Mouse (Mus musculus) forebrain, embryonic 13.5 days (tissue): Measurements from ENCODE around the gene Daw1. TPM values are rescaled to one million over a fixed set of nuclear protein-coding genes. Genes with fewer than 3 reads are reported as not detected.
A peak's percentile ranks its signal among the peaks of the same experiment; 100 is the strongest.

ENCODE experiments used
- ATAC-seq: fragments of 200-750 bp; cut with Nextera tagmentation; 2 replicates; pipeline ENCODE4 v1.8.0; 2017
- H3K27ac ChIP-seq: fragments of 300-500 bp; sonication (generic); 2 replicates; pipeline ENCODE4 v1.5.1; 2015; ENCODE audit warnings: inconsistent platforms, mild to moderate bottlenecking, moderate library complexity
- H3K27me3 ChIP-seq: fragments of 300-500 bp; sonication (generic); 2 replicates; pipeline ENCODE4 v1.6.1; 2015; ENCODE audit warnings: mild to moderate bottlenecking, inconsistent platforms
- H3K36me3 ChIP-seq: fragments of 300-500 bp; sonication (generic); 2 replicates; pipeline ENCODE4 v1.6.1; 2015; ENCODE audit warnings: mild to moderate bottlenecking, inconsistent platforms; ENCODE audit not compliant: poor library complexity, severe bottlenecking
- H3K4me1 ChIP-seq: fragments of 300-500 bp; sonication (generic); 2 replicates; pipeline ENCODE4 v1.6.1; 2015; ENCODE audit warnings: inconsistent platforms
- H3K4me2 ChIP-seq: fragments of 300-500 bp; sonication (generic); 2 replicates; pipeline ENCODE4 v1.6.1; 2015; ENCODE audit warnings: inconsistent platforms, mild to moderate bottlenecking, moderate library complexity
- H3K4me3 ChIP-seq: fragments of 300-500 bp; sonication (generic); 2 replicates; pipeline ENCODE4 v1.5.1; 2015; ENCODE audit warnings: mild to moderate bottlenecking, inconsistent platforms
- H3K9ac ChIP-seq: fragments of 300-500 bp; sonication (generic); 2 replicates; pipeline ENCODE4 v1.6.1; 2015; ENCODE audit warnings: mild to moderate bottlenecking, inconsistent platforms
- H3K9me3 ChIP-seq: fragments of 300-500 bp; sonication (generic); replicated peaks from 2 replicates; pipeline ENCODE4 v1.6.1; 2016; ENCODE audit warnings: inconsistent platforms
- WGBS: fragments of 180-500 bp; shearing (Covaris S2); methylation state at CpG from one replicate; pipeline ENCODE4 v1.1.7; 2015; 5-methylcytosine and 5-hydroxymethylcytosine counted together
- polyA plus RNA-seq: library from polyadenylated mRNA; unstranded; fragments of >200 nt; fragmentation: Nextera tagmentation; extraction: Ambion mirVana; gene quantifications from 2 replicates; pipeline ENCODE4 v1.2.1, GENCODE M21; 2015

Daw1 gene
- 0.54 and 0.89 TPM in 2 replicates for polyA plus RNA-seq

DNA sequence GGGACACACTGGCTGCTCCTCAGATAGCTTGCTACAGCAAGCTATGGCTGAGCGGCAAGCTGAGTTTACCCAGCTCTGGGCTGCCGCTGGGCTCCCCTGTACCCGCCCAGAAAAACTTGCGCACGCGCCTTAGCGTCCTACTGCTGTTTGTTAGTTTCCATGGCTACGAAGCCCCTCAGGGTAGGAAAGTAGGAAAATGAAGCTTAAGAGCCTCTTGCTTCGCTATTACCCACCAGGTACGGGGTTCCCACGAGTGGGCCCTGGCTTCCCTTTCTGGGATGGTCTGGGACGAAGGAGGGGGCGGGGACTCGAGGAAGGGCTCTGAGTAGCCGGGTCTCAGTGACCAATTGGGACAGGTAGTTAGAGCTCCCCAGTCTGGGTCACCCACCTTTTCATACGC, at the start of gene Daw1:
TSS of gene Daw1 (plus strand) at position 150 of the 400 bp plus-strand sequence.
- Histone ChIP-seq H3K27me3 (no peaks in the 10 kb centered on the region), H3K27ac (no peak within 1 kb of the TSS), H3K9me3 (no peaks in the 10 kb centered on the region), H3K9ac (peak within 1 kb of the TSS; percentile 43), H3K4me3 (peak within 1 kb of the TSS; percentile 47), H3K4me2 (peak within 1 kb of the TSS; percentile 74), H3K36me3 (no peaks in the 10 kb centered on the region), H3K4me1 (no peaks in the 10 kb centered on the region)
- peak; percentile 99 for ATAC-seq
- WGBS = 0% methylated on average over 16 of the region's 16 CpGs

DNA sequence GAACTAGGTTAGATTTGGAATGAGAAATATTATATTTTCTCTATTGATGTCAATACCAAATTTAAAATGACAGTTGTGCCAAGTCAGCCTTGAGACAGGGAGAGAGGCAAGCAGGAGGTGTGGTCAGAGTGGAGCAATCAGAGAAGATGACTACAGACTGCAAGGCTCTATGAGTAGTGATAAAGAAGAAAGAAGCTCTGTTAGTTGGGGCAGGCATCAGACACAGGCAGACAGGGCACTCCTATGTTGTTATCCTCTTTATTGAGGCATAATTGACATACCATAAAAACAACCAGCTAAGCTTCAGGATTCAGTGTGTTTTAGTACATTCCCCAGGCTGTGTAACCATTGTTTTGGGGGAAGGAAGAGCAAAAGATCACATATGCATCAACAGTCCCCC, 48.6 kb upstream of the Daw1 start:
- Histone ChIP-seq H3K4me2 (no peak overlapping the region), H3K9ac (no peak overlapping the region), H3K36me3 (no peaks in the 10 kb centered on the region), H3K4me3 (no peak overlapping the region), H3K27ac (no peak overlapping the region), H3K27me3 (no peaks in the 10 kb centered on the region), H3K4me1 (no peaks in the 10 kb centered on the region), H3K9me3 (no peaks in the 10 kb centered on the region)
- ATAC-seq = no peak

DNA sequence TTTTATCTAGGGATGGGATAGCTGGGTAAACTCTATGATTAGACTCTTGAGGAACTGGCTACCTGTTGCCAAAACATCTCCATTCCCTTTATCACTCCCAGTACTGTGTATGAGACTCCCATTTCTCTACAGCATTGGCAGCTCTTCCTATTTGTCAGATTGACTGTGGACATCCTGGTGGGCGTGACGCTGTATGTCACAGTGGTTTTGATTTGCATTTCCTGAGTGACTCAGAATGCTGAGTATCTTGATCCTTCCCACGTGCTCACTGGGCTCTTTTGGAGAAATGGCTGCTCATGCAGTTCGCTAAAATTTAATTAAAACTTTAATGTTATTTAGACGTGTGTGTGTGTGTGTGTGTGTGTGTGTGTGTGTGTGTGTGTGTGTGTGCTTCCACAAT, 47.8 kb upstream of the Daw1 start:
- ATAC-seq = no peak
- H3K4me2 ChIP-seq = no peak overlapping the region

DNA sequence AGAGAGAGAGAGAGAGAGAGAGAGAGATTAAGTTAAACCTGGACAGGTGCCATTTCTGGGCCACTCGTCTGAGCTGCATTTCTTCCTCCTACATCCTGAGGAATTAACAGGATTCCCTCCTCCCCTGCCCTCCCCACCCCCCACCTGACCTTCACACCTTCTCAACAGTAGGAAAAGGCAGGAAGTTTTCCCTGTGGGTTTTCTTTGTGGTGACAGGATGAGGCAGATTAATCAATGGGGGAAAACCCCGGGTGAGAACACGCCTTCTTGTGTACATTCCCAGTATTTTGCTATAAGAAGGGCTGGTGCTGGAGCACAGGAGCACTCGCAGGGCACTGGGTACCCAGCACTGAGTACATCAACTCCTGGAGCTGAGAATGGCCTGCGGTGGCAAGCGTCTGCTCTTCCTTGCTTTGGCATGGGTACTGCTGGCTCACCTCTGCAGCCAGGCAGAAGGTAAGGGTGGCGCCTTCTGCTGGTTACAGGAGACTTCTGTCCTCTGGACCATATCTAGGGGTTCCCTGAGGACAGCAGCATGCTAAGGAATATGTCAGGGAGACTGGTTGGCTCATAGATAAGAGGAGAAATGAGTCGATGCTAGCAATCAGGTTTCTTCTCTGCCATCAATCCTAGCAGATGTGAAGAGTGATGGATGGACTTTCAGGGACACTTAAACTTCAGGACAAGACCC, 43.0 kb upstream of the Daw1 start, which contains the start of gene Ccl20:
TSS of gene Ccl20 (plus strand) at position 320 of the 691 bp plus-strand sequence.
- no peak within 1 kb of the TSS for H3K4me2 ChIP-seq
- 56% methylated on average over 8 of the region's 8 CpGs for WGBS
- no peak within 1 kb of the TSS for H3K9ac ChIP-seq
- no peak within 1 kb of the TSS for H3K4me3 ChIP-seq
- no peaks in the 10 kb centered on the region for H3K27me3 ChIP-seq
- H3K9me3 ChIP-seq = no peaks in the 10 kb centered on the region
- no peaks in the 10 kb centered on the region for H3K36me3 ChIP-seq
- no peak for ATAC-seq
- H3K4me1 ChIP-seq = no peaks in the 10 kb centered on the region
- H3K27ac ChIP-seq = no peak within 1 kb of the TSS

More for the DNA sequence above, 47.8 kb upstream of the Daw1 start:
- 84% methylated on average over 5 of the region's 5 CpGs for WGBS
- Histone ChIP-seq H3K27me3 (no peaks in the 10 kb centered on the region), H3K9ac (no peak overlapping the region), H3K4me3 (no peak overlapping the region), H3K4me1 (no peaks in the 10 kb centered on the region), H3K9me3 (no peaks in the 10 kb centered on the region), H3K27ac (no peak overlapping the region), H3K36me3 (no peaks in the 10 kb centered on the region)

DNA sequence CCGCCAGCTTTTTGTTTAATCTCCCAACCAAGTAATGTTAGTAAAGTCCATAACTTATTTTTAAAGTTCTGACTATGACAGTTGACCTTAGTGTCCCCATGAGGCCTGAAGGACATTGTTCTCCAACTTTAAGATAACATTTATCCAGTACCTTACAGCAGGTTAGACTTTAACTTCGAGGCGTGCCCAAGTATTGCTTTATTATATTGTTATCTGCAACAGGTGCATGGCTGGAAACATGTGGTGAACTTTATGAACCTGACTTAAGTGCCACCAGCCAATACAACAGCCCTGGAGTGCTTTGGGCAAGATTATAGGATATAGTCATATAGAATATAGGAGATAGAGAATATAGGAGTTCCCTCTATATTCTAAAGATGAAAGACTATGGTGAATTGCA, 42.3 kb upstream of the Daw1 start:
- no peak overlapping the region for H3K9ac ChIP-seq
- no peaks in the 10 kb centered on the region for H3K9me3 ChIP-seq
- no peaks in the 10 kb centered on the region for H3K36me3 ChIP-seq
- no peak for ATAC-seq
- H3K4me2 ChIP-seq = no peak overlapping the region
- H3K27ac ChIP-seq = no peak overlapping the region
- no peaks in the 10 kb centered on the region for H3K27me3 ChIP-seq
- 93% methylated on average over 3 of the region's 3 CpGs for WGBS
- H3K4me1 ChIP-seq = no peaks in the 10 kb centered on the region
- no peak overlapping the region for H3K4me3 ChIP-seq

DNA sequence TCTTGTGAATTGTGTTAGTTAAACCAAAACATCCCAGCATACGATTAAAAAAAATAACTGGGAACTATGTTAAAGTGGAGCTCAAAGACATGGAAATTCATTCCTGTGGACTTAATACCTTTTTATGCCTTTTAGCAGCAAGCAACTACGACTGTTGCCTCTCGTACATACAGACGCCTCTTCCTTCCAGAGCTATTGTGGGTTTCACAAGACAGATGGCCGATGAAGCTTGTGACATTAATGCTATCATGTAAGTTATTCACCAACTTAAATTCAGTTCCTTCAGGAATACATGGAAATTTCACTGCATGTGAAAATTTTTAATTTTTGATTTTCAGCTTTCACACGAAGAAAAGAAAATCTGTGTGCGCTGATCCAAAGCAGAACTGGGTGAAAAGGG, 41.9 kb upstream of the Daw1 start:
- Histone ChIP-seq H3K27ac (no peak overlapping the region), H3K4me3 (no peak overlapping the region), H3K9ac (no peak overlapping the region), H3K4me1 (no peaks in the 10 kb centered on the region), H3K9me3 (no peaks in the 10 kb centered on the region), H3K27me3 (no peaks in the 10 kb centered on the region), H3K36me3 (no peaks in the 10 kb centered on the region), H3K4me2 (no peak overlapping the region)
- no peak for ATAC-seq
- WGBS = 92% methylated on average over 7 of the region's 7 CpGs

DNA sequence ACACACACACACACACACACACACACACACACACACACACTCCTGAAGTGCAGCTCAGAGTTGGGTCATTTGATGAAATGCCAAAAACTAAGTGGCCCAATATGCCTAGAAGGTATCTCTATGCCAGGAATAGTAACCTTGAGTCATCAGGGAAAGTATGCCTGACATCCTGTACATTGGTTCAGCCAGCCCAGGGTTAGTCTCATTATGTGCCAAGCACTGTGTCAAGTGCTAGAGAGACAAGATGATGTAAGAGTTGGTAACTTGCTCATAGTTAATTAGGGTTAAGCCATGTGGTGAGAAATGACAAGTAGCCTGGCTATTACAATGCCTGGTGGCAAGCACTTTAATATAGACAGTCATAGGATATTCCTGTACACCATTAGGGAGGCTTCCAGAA, 39.6 kb upstream of the Daw1 start:
- H3K4me1 ChIP-seq = no peaks in the 10 kb centered on the region
- no peaks in the 10 kb centered on the region for H3K27me3 ChIP-seq
- H3K4me3 ChIP-seq = no peak overlapping the region
- no peak overlapping the region for H3K9ac ChIP-seq
- H3K36me3 ChIP-seq = no peaks in the 10 kb centered on the region
- no peak for ATAC-seq
- H3K27ac ChIP-seq = no peak overlapping the region
- H3K9me3 ChIP-seq = no peaks in the 10 kb centered on the region
- no peak overlapping the region for H3K4me2 ChIP-seq

DNA sequence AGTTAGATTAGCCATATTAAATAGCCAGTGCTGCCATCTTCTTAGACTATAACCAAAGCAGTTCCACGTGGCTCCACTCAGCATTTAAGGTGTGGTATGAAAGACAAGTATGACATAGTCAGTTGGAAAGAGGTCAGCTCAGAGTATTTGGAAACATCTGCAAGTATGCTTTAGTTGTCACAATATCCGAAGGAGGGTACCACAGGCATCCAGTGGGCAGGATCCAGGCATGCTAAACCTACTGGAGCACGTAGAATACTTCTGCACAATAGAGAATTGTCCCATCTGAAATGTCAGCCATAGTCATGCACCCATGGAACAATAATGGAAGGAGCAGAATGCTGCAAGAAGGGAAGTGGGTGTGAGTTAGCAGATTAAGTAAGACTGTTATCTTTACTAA, 39.2 kb upstream of the Daw1 start:
- 73% methylated on average over 3 of the region's 3 CpGs for WGBS
- no peaks in the 10 kb centered on the region for H3K9me3 ChIP-seq
- H3K9ac ChIP-seq = no peak overlapping the region
- no peak overlapping the region for H3K4me3 ChIP-seq
- no peak for ATAC-seq
- no peak overlapping the region for H3K4me2 ChIP-seq
- H3K27ac ChIP-seq = no peak overlapping the region
- no peaks in the 10 kb centered on the region for H3K27me3 ChIP-seq
- no peaks in the 10 kb centered on the region for H3K4me1 ChIP-seq
- H3K36me3 ChIP-seq = no peaks in the 10 kb centered on the region

DNA sequence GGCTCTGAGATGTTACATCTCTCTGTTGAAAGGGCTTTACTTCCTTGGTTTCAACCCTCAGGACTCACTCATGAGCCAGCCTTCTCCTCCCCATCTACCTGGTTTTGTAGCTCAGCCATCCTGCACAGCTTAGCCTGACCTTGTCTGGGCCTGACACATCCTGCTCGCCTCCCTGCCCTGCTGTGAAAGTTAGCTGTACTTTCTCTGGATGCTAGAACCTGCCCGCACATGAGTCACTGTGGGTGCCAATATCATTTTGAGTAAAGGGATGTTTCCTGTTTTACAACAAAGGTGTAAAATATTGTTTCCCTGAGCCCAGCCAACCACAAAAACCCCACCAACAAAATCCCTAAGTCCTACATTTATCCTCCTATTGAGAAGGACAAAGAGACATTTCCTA, 36.4 kb upstream of the Daw1 start:
- ATAC-seq = no peak
- Histone ChIP-seq H3K27ac (no peak overlapping the region), H3K4me2 (no peak overlapping the region), H3K36me3 (no peaks in the 10 kb centered on the region), H3K4me1 (no peaks in the 10 kb centered on the region), H3K9me3 (no peaks in the 10 kb centered on the region), H3K27me3 (no peaks in the 10 kb centered on the region), H3K9ac (no peak overlapping the region), H3K4me3 (no peak overlapping the region)
- 91% methylated on average over 2 of the region's 2 CpGs for WGBS

DNA sequence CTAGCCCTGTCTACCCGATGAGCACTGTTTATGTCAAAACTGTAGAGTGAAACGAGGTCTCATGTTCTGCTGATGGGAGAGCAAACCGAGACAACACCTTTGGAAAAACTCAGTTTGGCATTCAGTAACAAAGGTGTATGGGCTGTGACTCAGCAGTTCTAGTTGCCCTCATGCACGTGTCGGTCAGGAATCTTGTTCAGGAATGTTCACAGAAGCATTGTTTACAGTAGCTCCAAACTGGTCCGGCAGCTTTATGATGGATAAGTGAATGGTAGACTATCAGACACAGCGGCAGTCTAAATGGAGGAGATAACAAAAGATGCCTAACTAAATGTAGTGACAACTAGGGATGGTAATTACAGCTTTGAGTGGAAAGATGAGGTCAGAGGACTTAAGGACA, 23.7 kb upstream of the Daw1 start:
- Histone ChIP-seq H3K27ac (no peak overlapping the region), H3K27me3 (no peaks in the 10 kb centered on the region), H3K36me3 (no peaks in the 10 kb centered on the region), H3K9me3 (no peaks in the 10 kb centered on the region; the same call in 1 of the 2 replicates), H3K9ac (no peak overlapping the region), H3K4me3 (no peak overlapping the region), H3K4me2 (no peak overlapping the region), H3K4me1 (no peaks in the 10 kb centered on the region)
- 82% methylated on average over 7 of the region's 7 CpGs for WGBS
- no peak for ATAC-seq

DNA sequence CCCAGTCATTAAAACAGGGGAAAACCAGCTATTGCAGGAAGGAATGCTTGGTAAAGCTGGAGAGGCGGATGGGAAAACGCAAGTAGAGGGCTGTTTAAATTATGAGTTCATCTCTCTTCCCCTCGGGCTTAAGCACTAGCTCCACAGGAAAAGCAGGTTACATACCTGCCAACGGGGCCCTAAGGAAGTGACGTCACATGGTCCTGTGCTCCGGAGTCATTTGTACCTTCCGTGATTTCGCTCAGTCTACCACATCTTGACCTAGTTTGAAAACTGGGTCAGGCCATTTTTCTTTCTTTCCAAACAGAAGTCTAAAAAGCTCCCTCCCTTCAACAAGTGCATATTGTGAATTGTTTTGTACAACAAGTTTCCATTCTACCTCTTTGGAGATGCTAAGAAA, 21.7 kb upstream of the Daw1 start:
- no peaks in the 10 kb centered on the region for H3K4me1 ChIP-seq
- no peak overlapping the region for H3K9ac ChIP-seq
- H3K4me3 ChIP-seq = no peak overlapping the region
- ATAC-seq = no peak
- WGBS = 93% methylated on average over 8 of the region's 8 CpGs
- no peak overlapping the region for H3K27ac ChIP-seq
- H3K9me3 ChIP-seq = no peaks in the 10 kb centered on the region; the same call in 1 of the 2 replicates
- no peaks in the 10 kb centered on the region for H3K27me3 ChIP-seq
- no peaks in the 10 kb centered on the region for H3K36me3 ChIP-seq
- no peak overlapping the region for H3K4me2 ChIP-seq

DNA sequence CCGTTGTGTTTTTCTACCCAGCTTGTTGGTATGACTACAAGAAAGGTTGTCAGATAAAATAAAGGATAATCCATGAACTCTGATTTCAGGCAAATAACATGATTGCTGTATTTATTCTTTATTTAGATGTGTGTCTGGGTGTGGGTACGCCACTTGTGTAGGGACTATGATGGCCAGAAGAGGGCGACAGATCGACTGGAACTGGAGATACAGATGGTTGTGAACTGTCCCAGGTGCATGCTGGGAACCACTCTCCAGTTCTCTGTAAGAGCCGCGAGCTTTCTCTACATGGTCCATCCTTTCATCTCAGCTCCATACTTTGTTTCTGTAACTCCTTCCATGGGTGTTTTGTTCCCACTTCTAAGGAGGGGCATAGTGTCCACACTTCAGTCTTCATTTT, 20.8 kb upstream of the Daw1 start:
- H3K4me3 ChIP-seq = no peak overlapping the region
- H3K4me1 ChIP-seq = no peaks in the 10 kb centered on the region
- WGBS = 85% methylated on average over 6 of the region's 6 CpGs
- no peak for ATAC-seq
- H3K9me3 ChIP-seq = no peaks in the 10 kb centered on the region; the same call in 1 of the 2 replicates
- H3K27ac ChIP-seq = no peak overlapping the region
- no peak overlapping the region for H3K4me2 ChIP-seq
- no peaks in the 10 kb centered on the region for H3K36me3 ChIP-seq
- H3K27me3 ChIP-seq = no peaks in the 10 kb centered on the region
- no peak overlapping the region for H3K9ac ChIP-seq

DNA sequence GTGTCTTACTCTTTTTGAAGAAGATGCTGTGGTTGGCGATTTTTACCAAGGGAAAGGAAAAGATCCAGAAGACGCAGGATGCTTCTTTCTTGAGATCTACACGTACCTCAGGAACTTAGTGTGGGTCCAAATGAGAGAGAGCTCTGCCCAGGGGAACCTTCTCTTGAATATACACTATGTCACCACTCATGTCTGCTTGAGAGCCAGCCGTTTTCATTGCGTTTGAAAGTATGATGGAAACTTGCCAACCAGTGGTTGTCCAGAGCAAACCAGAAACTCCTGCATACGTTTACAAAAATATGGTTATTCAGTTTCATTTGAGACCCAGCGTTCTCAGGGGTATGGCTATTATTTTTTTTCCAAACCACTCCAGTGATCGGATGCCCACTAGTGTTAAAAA, 18.0 kb upstream of the Daw1 start:
- Histone ChIP-seq H3K27me3 (no peaks in the 10 kb centered on the region), H3K9ac (no peak overlapping the region), H3K9me3 (no peaks in the 10 kb centered on the region; the same call in 1 of the 2 replicates), H3K27ac (no peak overlapping the region), H3K36me3 (no peaks in the 10 kb centered on the region), H3K4me1 (no peaks in the 10 kb centered on the region), H3K4me2 (no peak overlapping the region), H3K4me3 (no peak overlapping the region)
- ATAC-seq = no peak
- 86% methylated on average over 8 of the region's 8 CpGs for whole genome bisulfite sequencing
